Mouse (Mus musculus) erythroblast, embryonic 14.5 days (primary cell): ENCODE data around the gene Myh10. TPM values are rescaled to one million over a fixed set of nuclear protein-coding genes. Genes with fewer than 3 reads are reported as not detected.

ENCODE experiments used
- H3K27me3 ChIP-seq: 2 replicates; pipeline ENCODE4 v1.6.1; 2012; ENCODE audit warnings: inconsistent platforms; ENCODE audit not compliant: control insufficient read depth
- H3K36me3 ChIP-seq: 2 replicates; pipeline ENCODE4 v1.6.1; 2012; ENCODE audit warnings: mild to moderate bottlenecking, inconsistent platforms; ENCODE audit not compliant: control insufficient read depth
- H3K4me1 ChIP-seq: 2 replicates; pipeline ENCODE4 v1.6.1; 2012; ENCODE audit warnings: inconsistent platforms; ENCODE audit not compliant: control insufficient read depth
- H3K4me3 ChIP-seq: replicated peaks from 2 replicates; pipeline ENCODE3; 2012; ENCODE audit warnings: moderate library complexity, mild to moderate bottlenecking, inconsistent platforms
- H3K9me3 ChIP-seq: 2 replicates; pipeline ENCODE4 v1.6.1; 2012; ENCODE audit warnings: low read length, inconsistent platforms, mixed read lengths; ENCODE audit not compliant: control insufficient read depth
- GATA1 ChIP-seq: IDR thresholded peaks from 2 replicates; pipeline ENCODE4 v1.6.1; 2012; ENCODE audit warnings: low read length, inconsistent platforms, mixed read lengths
- TAL1 ChIP-seq: IDR thresholded peaks from 3 replicates; pipeline ENCODE4 v1.6.1; 2012; ENCODE audit warnings: low read length, inconsistent platforms, mixed read lengths
- polyA plus RNA-seq: library from polyadenylated mRNA; stranded (reverse); fragments of >175 nt; gene quantifications from 2 replicates; pipeline ENCODE4 v1.2.3, GENCODE M21; 2012

Gene Myh10
- polyA plus RNA-seq, 1 experiment: 7.7 TPM

DNA sequence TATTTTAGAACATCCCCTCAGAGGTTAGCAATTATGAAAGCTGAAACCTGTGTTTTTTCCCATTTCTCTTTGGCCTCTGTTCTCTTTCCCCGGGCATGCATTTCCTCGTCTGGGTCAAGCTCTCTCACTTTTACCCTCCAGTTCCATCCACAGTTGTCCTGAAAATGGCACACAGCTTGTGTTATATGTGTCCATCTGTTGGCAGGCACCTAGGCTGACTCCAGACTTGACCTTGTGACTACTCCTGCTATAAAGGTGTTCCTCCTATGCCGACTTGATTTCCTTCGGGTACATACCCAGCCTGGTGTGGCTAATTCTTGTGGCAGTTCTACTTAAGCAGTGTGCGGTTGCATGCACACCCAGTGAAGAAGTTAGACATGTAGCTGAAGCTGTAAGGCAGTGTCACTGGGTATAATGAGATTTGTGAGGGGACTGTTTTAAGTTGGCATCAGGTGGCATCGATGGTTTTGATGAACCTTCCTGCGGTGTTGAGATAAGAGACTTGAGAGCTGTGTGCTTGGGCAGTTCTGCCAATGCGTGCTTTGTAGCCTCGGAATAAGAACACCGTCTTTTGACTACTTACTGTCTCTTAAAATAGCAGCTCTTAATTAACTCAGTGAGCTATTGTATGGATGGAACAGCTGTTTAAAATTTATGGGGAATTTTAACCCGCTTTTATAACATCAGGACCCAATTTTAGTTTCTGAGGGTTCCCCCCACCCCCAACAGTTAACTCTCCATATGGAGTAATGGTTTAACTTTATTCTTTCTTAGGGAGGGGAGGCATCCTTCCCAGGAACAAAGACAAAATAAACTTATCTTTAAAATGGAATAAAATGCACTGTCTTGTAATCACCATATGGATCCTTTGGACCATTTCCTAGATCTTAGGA is 65.3 kb downstream of the Myh10 start:
- no peaks in the 10 kb centered on the region for H3K9me3 ChIP-seq
- H3K36me3 ChIP-seq: peaks cover 59% of the 10 kb centered on the region
- peaks cover 9% of the 10 kb centered on the region for H3K4me1 ChIP-seq
- TF ChIP-seq GATA1 (no peak), TAL1 (no peak)
- H3K27me3 ChIP-seq: no peaks in the 10 kb centered on the region
- no peak overlapping the region for H3K4me3 ChIP-seq

GRCm38 (mm10) chr11:68759691-68760090 is 68.3 kb downstream of the Myh10 start:
- no peak for TF ChIP-seq GATA1
- TF ChIP-seq TAL1: no peak
- no peak overlapping the region for H3K4me3 ChIP-seq
- H3K4me1 ChIP-seq: peaks cover 10% of the 10 kb centered on the region
- no peaks in the 10 kb centered on the region for H3K9me3 ChIP-seq
- H3K27me3 ChIP-seq: no peaks in the 10 kb centered on the region
- H3K36me3 ChIP-seq: peaks cover 68% of the 10 kb centered on the region

- Histone ChIP-seq H3K4me1 (peaks cover 10% of the 10 kb centered on the region), H3K27me3 (no peaks in the 10 kb centered on the region), H3K36me3 (peaks cover 81% of the 10 kb centered on the region), H3K9me3 (no peaks in the 10 kb centered on the region), H3K4me3 (no peak overlapping the region)
- TF ChIP-seq TAL1: no peak
- TF ChIP-seq GATA1: no peak
Observed at GRCm38 (mm10) chr11:68761155-68761554, 69.8 kb downstream of the Myh10 start.

DNA sequence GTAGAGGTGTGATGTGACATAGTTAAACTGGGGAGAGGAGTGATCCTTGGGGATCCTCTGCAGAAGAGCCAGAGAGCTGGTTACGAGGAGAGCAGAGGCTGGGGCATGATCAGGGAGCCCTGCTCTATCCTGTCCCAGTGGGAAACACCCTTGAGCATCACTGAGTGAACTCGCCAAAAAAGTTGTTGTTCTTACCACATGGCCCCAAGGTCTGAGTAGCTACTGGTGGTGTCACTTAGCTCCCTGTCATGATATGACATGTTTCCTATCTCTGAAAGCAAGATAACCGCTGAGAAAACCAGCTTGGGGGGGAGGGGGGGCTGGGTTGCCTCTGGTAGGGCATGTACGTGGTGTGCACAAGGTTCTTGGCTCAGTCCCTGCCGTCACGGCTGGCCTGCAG is 70.3 kb downstream of the Myh10 start:
- no peaks in the 10 kb centered on the region for H3K9me3 ChIP-seq
- H3K4me3 ChIP-seq: no peak overlapping the region
- TF ChIP-seq GATA1: no peak
- TF ChIP-seq TAL1: no peak
- no peaks in the 10 kb centered on the region for H3K27me3 ChIP-seq
- peaks cover 83% of the 10 kb centered on the region for H3K36me3 ChIP-seq
- H3K4me1 ChIP-seq: peaks cover 7% of the 10 kb centered on the region

DNA sequence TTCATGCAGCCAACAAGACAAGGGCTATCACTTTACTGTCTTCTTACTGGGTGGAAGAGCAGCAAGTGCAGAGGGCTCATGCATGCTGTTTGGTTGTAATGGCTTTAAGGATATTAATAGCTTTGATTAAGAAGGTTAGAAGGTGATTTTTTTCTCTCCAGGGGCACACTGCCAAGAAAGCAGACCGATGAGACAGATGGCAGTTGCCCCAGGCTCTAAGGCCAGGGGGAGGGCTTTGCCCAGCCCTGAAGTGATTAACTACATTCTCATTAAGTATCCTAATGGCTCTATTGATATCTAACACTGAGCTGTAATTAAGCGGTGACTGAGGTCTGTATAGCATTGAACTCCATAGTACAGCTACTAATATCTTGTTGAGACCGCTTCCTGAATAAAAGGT is 73.3 kb downstream of the Myh10 start:
- Histone ChIP-seq H3K9me3 (no peaks in the 10 kb centered on the region), H3K4me1 (peaks cover 34% of the 10 kb centered on the region), H3K27me3 (no peaks in the 10 kb centered on the region), H3K36me3 (peaks cover 97% of the 10 kb centered on the region), H3K4me3 (no peak overlapping the region)
- no peak for TF ChIP-seq TAL1
- no peak for TF ChIP-seq GATA1

DNA sequence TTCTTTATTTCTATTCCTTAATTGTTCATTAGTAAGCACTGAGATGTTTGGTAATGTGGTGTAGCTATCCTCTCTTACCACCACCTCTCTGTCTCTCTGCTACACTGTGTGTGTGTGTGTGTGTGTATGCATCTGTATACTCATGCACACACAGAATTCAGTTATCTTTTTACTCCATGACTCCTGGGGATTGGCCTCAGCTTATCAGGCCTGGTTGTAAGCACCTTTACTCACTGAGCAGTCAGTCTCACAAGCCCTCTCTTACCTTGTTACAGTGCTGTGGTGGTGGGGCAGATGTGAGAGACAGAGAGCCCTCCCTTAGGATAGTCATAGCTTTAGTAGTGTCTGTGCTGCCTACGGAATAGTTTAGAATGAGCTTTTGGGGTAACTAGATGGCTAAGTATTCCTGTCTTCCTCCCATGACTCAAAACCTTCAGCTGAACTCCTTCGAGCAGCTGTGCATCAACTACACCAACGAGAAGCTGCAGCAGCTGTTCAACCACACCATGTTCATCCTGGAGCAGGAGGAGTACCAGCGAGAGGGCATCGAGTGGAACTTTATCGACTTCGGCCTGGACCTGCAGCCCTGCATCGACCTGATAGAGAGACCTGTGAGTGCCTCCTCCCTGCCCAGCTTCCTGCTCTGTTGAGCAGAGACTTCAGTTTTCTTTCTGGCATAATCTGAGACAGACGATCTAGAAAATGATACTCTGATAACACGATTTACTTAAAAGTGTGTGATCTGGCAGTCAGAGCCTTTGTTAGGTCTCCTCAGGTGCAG is 76.6 kb downstream of the Myh10 start:
- H3K4me3 ChIP-seq: peak overlapping the region; percentile 44
- peaks cover 100% of the 10 kb centered on the region for H3K36me3 ChIP-seq
- no peaks in the 10 kb centered on the region for H3K9me3 ChIP-seq
- TF ChIP-seq GATA1 (peak; percentile 52; the same call in 1 of the 2 replicates), TAL1 (peak; percentile 39; the same call in 2 of the 3 replicates)
- peaks cover 41% of the 10 kb centered on the region for H3K4me1 ChIP-seq
- no peaks in the 10 kb centered on the region for H3K27me3 ChIP-seq

DNA sequence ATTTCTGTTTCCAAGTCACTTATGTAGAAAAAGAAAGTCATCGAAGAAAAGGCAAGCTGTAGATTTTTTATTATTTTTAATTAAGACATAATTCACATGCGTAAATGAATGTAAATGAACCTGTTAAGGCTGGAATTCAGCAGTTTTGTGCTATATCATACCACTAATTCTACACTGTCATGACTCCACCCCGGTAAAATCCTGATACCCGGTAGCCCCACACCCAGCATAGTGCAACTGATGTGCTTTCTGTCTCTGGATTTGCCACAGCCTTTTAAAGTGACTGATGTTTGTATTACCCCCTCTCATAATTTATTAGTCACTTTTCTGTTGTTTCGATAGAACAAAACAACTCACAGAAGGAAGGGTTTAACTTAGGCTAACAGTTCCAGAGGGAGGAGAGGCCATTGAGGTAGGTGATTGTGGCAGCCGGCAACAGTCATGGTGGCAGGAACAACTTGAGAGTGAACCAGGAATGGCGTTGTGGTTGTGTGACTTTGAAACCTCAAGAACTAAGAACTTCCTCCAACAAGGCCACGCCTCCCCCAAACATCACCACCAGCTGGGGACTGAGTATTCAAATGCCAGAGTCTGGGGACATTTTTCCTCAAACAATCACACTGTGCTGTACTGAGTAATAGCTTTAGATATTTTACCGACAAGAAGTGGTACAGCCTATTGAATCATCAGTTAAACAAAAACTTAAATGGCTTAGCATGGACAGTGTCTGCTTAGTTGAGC is 78.6 kb downstream of the Myh10 start:
- H3K36me3 ChIP-seq: peaks cover 99% of the 10 kb centered on the region
- H3K4me3 ChIP-seq: peak overlapping the region; percentile 1
- no peaks in the 10 kb centered on the region for H3K9me3 ChIP-seq
- no peaks in the 10 kb centered on the region for H3K27me3 ChIP-seq
- TF ChIP-seq TAL1 (no peak), GATA1 (no peak)
- peaks cover 41% of the 10 kb centered on the region for H3K4me1 ChIP-seq

GRCm38 (mm10) chr11:68776147-68776655 is 84.8 kb downstream of the Myh10 start:
- H3K4me1 ChIP-seq: no peaks in the 10 kb centered on the region
- H3K4me3 ChIP-seq: no peak overlapping the region
- H3K27me3 ChIP-seq: no peaks in the 10 kb centered on the region
- H3K9me3 ChIP-seq: no peaks in the 10 kb centered on the region
- TF ChIP-seq GATA1 (no peak), TAL1 (no peak)
- peaks cover 89% of the 10 kb centered on the region for H3K36me3 ChIP-seq

DNA sequence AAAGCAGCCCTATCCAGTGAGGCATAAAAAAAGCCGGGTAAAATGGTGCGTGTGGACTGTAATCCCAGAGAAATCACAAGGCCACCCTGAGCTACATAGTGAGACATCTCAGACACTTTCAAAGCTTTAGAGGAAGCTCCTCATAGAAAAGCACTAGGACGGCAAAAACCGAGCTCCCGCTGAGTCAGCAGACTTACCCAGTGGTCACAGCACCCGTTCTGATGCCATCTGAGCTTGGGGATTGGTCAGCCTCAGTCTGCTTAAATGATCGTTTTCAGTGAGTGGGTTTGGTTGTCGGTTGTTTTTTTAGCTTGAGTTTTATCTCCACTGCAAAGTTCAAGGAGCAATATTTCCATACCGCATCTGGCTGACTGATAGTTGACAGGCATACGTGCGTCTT is 86.6 kb downstream of the Myh10 start:
- Histone ChIP-seq H3K27me3 (no peaks in the 10 kb centered on the region), H3K36me3 (peaks cover 89% of the 10 kb centered on the region), H3K9me3 (no peaks in the 10 kb centered on the region), H3K4me1 (no peaks in the 10 kb centered on the region), H3K4me3 (no peak overlapping the region)
- TF ChIP-seq TAL1: no peak
